Mouse (Mus musculus): Measurements from ENCODE around the gene Axin2.

DNA sequence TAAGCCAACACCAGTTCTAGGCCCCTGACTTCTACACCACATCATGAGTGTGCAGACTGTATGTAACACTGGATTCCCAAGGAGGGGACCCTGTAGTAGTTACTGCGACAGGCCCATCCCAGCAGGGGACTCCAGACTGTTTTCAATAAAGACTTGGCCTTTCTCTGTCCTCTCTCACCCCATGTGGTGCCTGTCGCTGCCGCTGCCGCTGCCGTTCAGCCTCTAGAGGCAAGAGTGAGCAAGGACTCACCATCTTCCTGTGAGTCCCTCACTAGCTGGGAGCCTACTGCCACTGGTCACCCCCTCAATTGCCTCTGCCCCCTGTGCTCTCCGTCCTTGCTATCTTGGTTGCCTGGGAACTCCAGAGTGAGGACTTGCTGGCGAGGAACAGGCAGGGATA, 8.6 kb downstream of the Axin2 start:
- TF ChIP-seq EP300 (IDR thresholded peaks at IDR 0.05; ENCODE audit: low read depth) (no peak), CTCF (IDR thresholded peaks at IDR 0.05; ENCODE audit: low read depth) (peak; percentile 18; the same call in 1 of the 2 replicates)
